Mouse (Mus musculus): Measurements from ENCODE around the gene Gm7544.
"Not testable (repeated sequence)": the region's sequence is repeated elsewhere in the genome, so short reads cannot be mapped to it uniquely, and the experiment has no call there.

Gene Gm7544

GRCm38 (mm10) chr1:82930558-82930957, 25.3 kb downstream of the Gm7544 start:
- ATAC-seq (ENCODE audit: insufficient number of reproducible peaks, low FRiP score, low TSS enrichment), result not testable (repeated sequence)

DNA sequence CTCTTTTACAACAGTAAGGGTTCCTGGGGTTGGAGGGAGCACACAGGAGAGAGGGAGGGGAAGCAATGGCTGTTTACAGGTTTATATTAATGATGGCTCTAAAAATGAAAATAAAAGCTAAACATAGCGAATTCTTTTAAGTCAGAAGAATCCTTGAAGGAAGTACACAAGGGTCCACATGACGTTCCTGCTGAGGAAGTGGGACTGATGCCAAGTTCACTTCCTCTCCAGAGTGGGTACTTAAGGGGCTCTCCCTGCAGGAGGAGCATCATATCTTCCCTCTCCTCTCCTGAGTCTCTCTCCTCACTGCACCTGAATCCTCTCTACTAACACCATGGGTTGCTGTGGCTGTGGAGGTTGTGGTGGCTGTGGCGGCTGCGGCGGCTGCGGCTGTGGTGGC, 31.2 kb downstream of the Gm7544 start, which contains the start of gene A030014E15Rik:
Gene A030014E15Rik, plus strand, starts transcription at position 268 of the 400 bp plus-strand sequence.
- ATAC-seq (ENCODE audit: insufficient number of reproducible peaks, low FRiP score, low TSS enrichment), result no peak

DNA sequence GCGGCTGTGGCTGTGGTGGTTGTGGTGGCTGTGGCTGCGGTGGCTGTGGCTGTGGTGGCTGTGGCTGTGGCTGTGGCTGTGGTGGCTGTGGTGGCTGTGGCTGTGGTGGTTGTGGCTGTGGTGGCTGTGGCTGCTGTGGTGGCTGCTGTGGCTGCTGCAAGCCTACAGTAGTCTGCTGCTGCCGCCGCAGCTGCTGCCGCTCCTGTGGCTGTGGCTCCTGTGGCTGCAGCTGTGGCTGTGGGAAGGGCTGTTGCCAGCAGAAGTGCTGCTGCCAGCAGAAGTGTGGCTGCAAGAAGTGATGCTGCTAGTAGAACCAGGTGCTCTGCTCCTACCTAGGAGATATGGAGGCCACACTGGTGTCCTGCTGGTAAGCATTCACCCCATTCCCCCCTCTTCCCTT, 42.4 kb downstream of the Gm7544 start:
- ATAC-seq (ENCODE audit: insufficient number of reproducible peaks, low FRiP score, low TSS enrichment), result not testable (repeated sequence)

DNA sequence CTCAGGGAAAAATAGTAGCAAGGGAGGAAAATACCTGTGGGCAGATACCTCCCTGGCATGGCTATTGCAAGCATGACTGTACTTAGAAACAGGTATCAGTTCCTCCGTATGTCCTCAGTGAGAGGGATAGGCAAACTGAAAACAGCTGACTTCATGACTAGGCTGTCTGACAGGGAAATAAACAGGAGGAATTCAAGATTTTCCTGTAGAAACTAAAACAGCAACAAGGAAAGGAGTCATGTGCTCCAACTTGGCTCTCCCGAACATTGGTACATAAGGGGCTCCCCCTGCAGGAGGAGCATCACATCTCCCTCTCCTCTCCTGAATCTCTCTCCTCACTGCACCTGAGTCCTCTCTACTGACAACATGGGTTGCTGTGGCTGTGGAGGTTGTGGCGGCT, 42.8 kb downstream of the Gm7544 start, which contains the start of gene A030005L19Rik:
Gene A030005L19Rik, plus strand, starts transcription at position 301 of the 400 bp plus-strand sequence.
- no peak for ATAC-seq (ENCODE audit: insufficient number of reproducible peaks, low FRiP score, low TSS enrichment)

DNA sequence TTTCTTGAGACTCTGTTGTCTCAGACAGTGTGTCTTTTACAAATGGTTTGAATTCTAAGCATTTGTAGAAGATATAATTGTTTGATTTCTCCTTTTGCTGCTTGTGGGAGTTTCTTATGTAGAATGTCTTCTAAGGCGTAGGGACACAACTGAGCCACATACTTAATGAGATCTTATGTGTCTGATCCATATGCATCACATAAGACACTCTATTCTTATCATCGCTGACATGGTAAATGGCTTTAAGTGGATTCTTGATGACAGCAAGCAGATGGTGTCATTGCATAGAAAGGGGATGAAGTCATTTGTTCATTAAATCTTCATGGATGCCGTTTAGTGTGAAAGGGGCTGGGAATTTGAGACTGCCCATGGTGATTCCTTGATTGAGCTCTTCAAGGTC, 49.9 kb downstream of the Gm7544 start:
- ATAC-seq (ENCODE audit: insufficient number of reproducible peaks, low FRiP score, low TSS enrichment), result no peak

All from cerebellum, adult (tissue).